Mouse (Mus musculus): ENCODE data around the gene Mogs.

- TF ChIP-seq CTCF (IDR thresholded peaks at IDR 0.05 in 2 of 3, conservative IDR thresholded peaks at IDR 0.05 in 1 of 3; ENCODE audit: control insufficient read depth in 1 of 3, insufficient read depth in 1 of 3, low read depth in 2 of 3, low read length in 3 of 3, poor library complexity in 1 of 3, severe bottlenecking in 1 of 3) (no peak), ETS1 (IDR thresholded peaks at IDR 0.05; ENCODE audit: low read depth, low read length) (no peak)
Observed at GRCm38 (mm10) chr6:83165026-83165606, 49.8 kb downstream of the Mogs start.

Data from MEL (cell line).